Mouse (Mus musculus) frontal cortex, postnatal 36 days (tissue): ENCODE measurements around the gene Usp5.
"Not testable (repeated sequence)": the region's sequence is repeated elsewhere in the genome, so short reads cannot be mapped to it uniquely, and the experiment has no call there.

Experiments used
- DNase-seq, 2 experiments: peaks; one replicate each; pipeline ENCODE4 v3.0.0; 2022; ENCODE audit warnings: low spot score in 2 of 2

The Usp5 gene

GRCm38 (mm10) chr6:124811701-124812560, 17.4 kb downstream of the Usp5 start:
- no peak for DNase-seq

GRCm38 (mm10) chr6:124811403-124811665, 17.9 kb downstream of the Usp5 start:
- no peak for DNase-seq

GRCm38 (mm10) chr6:124810566-124811402, 18.5 kb downstream of the Usp5 start:
- DNase-seq = not testable (repeated sequence)

GRCm38 (mm10) chr6:124809775-124810538, 19.3 kb downstream of the Usp5 start:
- DNase-seq = no peak

- peak in 1 of 2 experiments; percentile 71 for DNase-seq
Measured at GRCm38 (mm10) chr6:124809052-124809774, 20.1 kb downstream of the Usp5 start.

- no peak for DNase-seq
Measured at GRCm38 (mm10) chr6:124808358-124809012, 20.8 kb downstream of the Usp5 start, which contains the start of gene Spsb2. Gene Spsb2, plus strand, starts transcription at chr6:124808661.

- no peak for DNase-seq
Measured at GRCm38 (mm10) chr6:124807986-124808357, 21.3 kb downstream of the Usp5 start.

GRCm38 (mm10) chr6:124807366-124807765, 21.9 kb downstream of the Usp5 start:
- DNase-seq = no peak

GRCm38 (mm10) chr6:124806446-124807140, 22.7 kb downstream of the Usp5 start:
- DNase-seq = no peak

- DNase-seq = peak; percentile 94 to 97
Measured at GRCm38 (mm10) chr6:124805341-124806321, 23.7 kb downstream of the Usp5 start.

- no peak for DNase-seq
Measured at GRCm38 (mm10) chr6:124804341-124804740, 24.9 kb downstream of the Usp5 start.

- DNase-seq = not testable (repeated sequence)
Measured at GRCm38 (mm10) chr6:124803691-124804090, 25.6 kb downstream of the Usp5 start.

GRCm38 (mm10) chr6:124803061-124803460, 26.2 kb downstream of the Usp5 start:
- DNase-seq = no peak

- DNase-seq = not testable (repeated sequence)
Measured at GRCm38 (mm10) chr6:124802400-124802799, 26.9 kb downstream of the Usp5 start.

GRCm38 (mm10) chr6:124796200-124796599, 33.1 kb downstream of the Usp5 start:
- no peak for DNase-seq

- no peak for DNase-seq
Measured at GRCm38 (mm10) chr6:124795781-124796180, 33.5 kb downstream of the Usp5 start.

- DNase-seq = no peak
Measured at GRCm38 (mm10) chr6:124791911-124792310, 37.4 kb downstream of the Usp5 start.

GRCm38 (mm10) chr6:124790121-124790520, 39.2 kb downstream of the Usp5 start:
- no peak for DNase-seq

GRCm38 (mm10) chr6:124789519-124789918, 39.8 kb downstream of the Usp5 start:
- no peak for DNase-seq
